Mouse (Mus musculus) retina, postnatal 7 days (tissue): Measurements from ENCODE around the gene Ankrd33b.
A peak's percentile ranks its signal among the peaks of the same experiment; 100 is the strongest.

Experiments used
- DNase-seq: peaks from one replicate; pipeline ENCODE4 v3.0.0-alpha.2; 2012; ENCODE audit warnings: low read depth, low spot score

The Ankrd33b gene

DNA sequence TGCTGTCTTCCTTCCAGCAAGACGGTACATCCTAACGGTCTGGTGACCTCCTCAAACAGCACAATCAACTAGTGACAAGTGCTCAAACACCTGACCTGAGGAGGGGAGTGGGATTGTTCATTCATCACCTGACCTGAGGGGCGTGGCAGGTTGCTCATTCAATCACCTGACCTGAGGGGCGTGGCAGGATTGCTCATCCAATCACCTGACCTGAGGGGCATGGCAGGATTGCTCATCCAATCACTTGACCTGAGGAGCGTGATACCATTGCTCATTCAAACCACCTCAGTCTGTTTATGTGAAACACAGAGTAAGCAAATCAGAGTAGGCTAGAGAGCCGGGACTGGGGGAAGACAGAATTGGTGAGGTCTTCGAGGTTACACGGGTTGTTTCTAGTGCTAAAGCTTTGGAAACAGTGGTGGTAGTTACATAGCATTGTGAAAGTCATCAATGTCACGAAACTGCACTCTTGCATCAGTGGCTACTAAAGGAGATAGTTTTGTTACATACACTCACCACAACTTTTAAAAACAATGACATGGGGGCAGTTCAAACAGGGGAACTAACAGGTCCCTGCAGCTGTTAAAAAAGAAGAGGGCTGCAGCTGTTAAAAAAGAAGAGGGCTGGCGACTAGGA, 28.8 kb downstream of the Ankrd33b start:
- no peak for DNase-seq

DNA sequence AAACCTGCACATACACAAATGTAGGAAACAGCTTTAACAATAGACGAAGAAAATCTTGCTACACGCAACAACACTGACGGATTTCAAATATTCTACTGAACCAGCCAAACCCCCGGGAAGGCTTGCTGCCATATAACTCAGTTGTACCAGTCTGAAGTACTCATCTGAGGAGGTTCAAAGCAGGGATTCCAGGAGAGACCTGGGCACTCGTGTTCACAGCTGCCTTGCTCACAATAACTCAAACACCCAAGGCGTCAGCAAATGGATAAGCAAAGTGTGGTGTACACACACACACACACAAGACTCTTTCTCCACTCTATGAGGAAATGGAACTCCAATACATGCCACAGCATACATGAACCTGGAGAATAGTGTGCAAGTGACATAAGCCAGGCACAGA, 29.5 kb downstream of the Ankrd33b start:
- DNase-seq: no peak

DNA sequence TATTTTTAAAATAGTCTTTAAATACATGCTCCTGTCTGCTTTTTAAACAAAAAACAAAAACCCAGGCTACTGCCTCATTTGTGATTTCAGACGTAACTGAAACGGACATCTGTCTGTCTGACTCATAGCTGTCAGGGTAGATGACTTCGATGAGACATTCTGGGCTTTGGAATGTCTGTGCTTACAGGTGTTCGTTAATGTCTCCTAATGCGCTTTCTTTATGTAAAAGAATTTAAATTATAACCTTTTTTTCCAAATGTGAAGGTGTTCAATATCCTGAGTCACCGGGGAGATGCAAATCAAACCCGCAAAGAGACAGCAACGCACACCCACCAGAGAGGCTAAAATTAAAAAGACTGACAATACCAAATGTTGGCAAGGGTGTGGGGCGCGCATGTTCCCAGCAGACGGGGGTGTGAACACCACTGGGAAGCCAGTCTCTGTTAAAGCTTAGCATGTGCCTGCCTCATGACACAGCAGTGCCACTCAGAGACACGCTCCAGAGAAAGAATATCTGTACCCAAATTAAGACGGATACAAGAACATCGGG, 30.3 kb downstream of the Ankrd33b start:
- no peak for DNase-seq

DNA sequence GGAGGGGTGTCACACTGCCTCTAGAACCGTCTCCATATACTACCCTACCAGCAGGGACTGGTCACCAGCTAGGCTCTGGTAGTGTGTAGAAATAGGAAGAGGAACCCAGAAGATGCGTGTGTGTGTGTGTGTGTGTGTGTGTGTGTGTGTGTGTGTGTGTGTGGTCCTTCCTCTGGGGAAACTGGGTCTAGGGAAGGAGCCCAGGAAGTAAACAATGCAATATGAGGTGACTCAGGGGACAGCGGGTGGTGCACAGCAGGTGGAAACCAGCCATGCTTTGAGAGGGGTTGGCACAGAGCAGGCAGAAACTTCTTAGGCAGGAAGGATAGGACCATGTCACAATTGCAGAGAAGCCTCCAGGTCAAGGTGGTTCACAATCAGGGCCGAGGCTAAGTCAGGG, 30.8 kb downstream of the Ankrd33b start:
- DNase-seq: no peak

GRCm38 (mm10) chr15:31334829-31335228, 32.7 kb downstream of the Ankrd33b start:
- no peak for DNase-seq

GRCm38 (mm10) chr15:31332541-31333163, 34.9 kb downstream of the Ankrd33b start:
- DNase-seq: no peak

DNA sequence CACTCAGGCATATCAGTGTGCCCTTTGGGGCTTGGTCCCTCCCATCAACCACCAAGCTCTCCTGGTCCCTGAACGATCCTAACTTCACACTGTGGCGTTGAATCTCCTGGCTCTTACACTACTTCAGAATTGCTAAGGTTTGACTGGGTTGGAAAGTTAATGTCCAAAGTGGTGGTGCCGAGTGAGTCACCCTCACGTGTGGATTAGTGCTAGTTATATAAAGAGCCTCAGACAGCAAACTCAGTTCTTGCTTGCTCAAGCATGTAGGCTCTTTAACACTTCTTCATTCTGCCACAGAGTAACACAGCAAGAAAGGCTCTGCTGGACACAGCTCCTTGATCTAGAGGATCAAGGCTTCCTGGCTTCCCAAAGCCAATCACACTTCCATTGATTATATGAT, 35.8 kb downstream of the Ankrd33b start:
- no peak for DNase-seq

DNA sequence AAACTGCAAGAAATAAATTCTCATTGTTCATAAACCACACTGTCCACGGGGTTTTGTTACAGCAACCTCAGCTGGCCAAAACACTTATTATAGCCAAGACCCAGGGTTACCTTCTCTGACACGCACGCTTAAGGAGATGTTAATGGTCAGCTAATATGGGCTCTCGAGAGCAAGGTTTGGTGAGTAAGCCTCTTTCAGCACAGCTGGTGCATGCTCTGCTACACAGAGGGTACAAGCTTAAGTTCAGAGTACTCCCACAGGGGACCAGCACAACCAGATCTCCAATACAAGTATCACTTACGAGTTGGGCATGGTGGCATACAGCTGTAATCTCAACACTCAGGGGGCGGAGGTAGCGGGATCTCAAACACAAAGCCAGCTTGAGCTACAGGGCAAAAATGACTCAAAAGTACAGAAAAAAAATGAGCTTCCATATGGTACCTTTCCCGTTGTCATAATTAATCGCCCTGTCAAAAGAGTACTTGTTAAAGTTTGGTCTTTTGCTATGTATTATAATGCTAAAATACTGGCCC, 39.4 kb downstream of the Ankrd33b start:
- DNase-seq: no peak

GRCm38 (mm10) chr15:31325660-31326354, 41.7 kb downstream of the Ankrd33b start:
- no peak for DNase-seq

DNA sequence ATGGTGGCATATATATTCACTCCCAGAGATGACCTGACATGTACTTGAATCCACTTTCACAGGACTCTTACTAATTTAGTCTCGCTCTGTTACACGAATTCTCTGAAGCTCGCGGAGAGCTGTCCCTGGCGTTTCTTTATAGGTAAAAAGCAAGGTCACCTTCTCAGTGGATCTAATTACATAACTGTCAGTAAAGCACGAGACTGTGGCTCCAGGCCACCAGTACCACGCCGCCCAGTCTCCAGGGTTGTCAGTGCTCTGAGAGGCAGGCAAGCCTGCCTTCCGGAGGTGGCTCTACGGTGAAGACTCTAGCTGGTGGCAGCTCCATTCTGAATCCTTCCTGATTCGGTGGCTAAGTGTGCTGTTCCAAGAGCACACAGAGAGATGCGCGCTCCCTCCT, 43.0 kb downstream of the Ankrd33b start:
- no peak for DNase-seq

DNA sequence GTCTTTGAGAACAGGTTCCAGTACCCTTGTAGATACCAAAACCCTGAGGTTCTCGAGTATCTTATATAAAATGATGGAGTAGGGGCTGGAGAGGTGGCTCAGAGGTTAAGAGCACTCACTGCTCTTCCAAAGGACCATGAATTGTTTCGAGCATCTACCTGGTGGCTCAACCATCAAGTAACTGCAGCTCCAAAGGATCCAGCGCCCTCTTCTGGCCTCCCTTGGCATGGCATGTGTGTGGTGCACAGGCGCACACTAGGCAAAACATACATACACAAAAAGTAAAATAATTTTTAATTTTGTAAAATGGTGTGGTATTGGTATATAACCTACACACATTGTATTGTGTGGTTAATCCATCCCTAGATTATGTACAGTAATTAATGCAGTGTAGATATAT, 43.8 kb downstream of the Ankrd33b start:
- DNase-seq: no peak

- no peak for DNase-seq
Measured at GRCm38 (mm10) chr15:31320598-31321377, 46.7 kb downstream of the Ankrd33b start.

DNA sequence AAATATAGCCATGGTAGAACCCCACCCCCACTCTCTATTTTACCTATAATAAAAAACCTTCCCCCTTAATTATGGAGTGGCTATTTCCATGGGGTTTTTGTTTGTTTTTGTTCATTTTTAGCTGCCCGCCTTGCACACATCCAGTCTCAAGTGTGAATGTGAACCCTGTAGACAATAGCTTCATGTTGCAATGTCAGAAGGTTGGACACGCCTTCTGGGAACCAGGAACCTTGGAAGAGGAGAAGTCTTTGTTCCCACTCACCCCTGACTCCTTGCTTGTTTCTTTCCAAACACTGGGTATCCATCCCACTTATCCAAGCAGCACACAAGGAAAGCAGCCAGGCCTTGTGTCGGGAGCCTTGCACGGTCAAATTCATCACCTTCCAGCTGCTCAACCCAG, 48.5 kb downstream of the Ankrd33b start:
- no peak for DNase-seq

GRCm38 (mm10) chr15:31318158-31318955, 49.2 kb downstream of the Ankrd33b start:
- DNase-seq: no peak

- no peak for DNase-seq
Measured at GRCm38 (mm10) chr15:31317056-31317805, 50.3 kb downstream of the Ankrd33b start.

- peak; percentile 77 for DNase-seq
Measured at GRCm38 (mm10) chr15:31315630-31316231, 51.8 kb downstream of the Ankrd33b start.

GRCm38 (mm10) chr15:31312001-31312400, 55.5 kb downstream of the Ankrd33b start:
- no peak for DNase-seq

DNA sequence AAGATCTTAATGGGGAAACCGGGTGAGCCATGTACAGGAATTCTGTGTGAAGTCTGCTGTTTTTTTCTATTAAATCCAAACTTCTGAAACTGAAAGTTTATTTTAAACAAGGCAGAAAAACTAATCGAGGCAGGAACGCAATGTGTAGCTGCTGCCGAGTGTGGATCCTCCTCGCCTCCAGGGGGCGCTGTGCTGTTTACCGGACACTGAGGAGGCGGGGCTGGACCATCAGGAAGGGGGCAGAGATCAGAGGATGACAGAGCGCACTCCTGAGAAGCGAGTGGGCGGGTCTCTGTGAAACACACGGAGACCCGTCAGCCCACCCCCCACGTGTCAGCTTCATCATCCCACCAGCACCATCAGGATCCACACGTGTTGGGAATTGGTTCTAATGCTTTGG, 58.0 kb downstream of the Ankrd33b start:
- DNase-seq: no peak

- DNase-seq: no peak
Measured at GRCm38 (mm10) chr15:31306726-31307125, 60.8 kb downstream of the Ankrd33b start.

DNA sequence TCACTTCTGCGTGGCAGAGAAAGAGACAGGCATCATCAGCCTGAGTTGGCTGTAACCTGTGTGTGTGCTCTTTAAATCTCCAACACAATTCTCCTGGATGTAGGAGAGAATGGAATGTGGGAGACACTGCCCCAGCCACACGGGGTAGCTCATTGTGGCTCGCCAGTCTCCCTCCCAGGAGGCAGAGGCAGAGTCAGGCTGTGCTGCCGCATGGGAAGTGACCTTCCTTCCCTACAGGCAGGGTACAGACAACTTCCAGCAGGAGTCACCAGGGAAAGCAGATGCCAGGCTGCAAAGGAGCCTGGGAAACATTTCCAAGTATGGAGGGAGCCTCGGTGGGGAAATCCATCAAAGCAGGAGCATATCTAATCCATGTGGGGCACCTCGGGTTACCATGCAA, 62.3 kb downstream of the Ankrd33b start:
- no peak for DNase-seq
